Mouse (Mus musculus) adrenal gland, adult (tissue): ENCODE data around the gene Ufsp2.

ENCODE experiments used
- DNase-seq, 2 experiments: peaks; one replicate each; pipeline ENCODE4 v3.0.0; 2022 to 2023; ENCODE audit warnings: low spot score in 1 of 2; ENCODE audit not compliant: inconsistent age in 2 of 2

Gene Ufsp2

DNA sequence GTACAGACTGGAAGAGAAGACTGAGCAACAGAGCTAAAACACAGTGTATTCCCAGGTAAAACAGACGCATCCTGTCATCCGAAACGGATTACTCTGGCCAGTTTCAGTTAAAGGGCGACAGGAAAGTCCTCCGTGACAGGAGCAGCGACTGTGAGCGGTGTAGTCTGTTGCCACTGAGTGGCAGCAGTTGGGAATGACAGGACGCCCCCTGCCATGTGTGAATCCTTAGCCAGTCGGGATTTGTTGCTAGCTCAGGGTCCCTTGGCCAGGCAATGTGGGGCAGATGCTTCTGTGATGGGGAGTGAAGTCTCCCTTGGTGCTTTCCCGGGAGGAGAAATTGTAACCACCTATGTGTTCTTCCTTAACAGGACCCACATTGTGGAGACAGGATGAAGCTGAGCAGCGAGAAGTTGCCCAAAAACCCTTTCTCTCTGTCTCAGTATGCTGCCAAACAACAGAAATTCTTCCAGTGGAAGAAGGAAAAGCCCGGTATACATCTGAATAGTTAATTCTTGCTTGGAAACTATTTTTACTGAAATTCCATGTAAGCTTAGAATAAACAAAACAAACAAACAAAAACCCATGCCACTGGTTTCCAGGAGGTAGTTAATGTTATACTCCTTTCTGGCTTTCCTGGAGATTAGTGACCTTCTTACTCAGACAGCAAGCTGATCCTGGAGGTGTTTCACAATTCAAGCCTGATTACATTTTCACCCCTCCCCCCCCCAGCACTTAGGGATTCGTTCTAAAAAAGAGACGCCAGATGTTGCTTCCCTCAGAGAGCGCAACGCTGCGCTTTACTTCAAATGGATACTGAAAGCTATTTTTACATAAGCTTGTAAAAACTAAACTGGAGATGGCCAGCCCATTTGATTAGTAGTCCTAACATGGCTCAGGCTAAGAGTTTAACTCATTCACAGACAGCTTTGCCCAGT, 35.7 kb downstream of the Ufsp2 start:
- peak in 1 of 2 experiments; percentile 36 for DNase-seq

DNA sequence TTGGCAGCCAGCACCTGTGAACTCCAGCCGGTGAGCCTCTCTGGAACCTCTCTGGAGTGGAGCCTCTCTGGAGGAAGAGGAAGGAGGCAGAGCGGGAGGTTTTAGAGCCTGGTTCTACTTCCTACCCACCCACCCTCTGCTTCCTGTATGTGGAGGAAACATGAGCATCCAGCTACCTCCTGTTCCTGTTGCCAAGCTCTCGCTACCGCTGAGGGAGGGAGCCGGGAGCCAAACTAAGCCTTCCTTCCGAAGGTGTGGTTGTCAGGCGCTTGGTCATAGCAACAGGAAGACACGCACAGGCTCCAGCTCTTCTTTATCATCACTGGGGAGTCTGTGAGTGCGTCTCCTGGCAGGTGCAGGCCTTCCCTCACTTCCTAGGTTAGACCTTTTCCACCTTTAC, 46.9 kb downstream of the Ufsp2 start:
- DNase-seq, result no peak

DNA sequence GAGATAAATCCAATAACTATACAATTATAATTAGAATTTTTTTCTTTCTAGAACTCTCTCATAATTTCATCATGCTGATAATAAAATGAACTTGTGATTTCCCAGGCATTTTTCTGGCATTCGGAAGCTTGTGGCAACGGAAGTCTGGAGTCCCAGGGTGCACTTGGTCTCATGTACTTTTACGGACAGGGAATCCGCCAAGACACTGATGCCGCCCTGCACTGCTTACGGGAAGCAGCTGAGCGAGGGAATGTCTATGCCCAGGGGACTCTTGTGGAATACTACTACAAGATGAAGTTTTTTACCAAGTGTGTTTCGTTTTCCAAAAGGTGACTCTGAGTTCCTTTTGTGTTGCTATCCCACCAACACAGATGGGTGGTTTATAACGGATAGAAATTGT, 47.4 kb downstream of the Ufsp2 start:
- no peak for DNase-seq

DNA sequence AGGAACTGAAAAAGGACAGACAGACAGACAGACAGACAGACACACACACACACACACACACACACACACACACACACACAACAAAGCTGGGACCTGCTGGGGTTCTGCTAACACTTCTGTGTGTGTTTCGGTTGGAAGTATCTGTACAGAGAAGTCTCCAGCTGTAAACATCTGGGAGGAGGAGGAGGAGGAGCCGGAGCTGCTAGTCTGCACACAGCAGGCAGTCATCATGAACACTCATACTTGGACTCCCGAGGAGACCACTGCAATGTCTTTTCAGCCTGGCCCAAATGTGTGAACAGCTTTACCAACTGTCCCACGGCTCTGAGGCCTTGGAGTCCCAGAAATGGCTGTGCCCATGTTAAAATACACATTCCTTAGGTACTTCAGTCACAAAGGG, 49.1 kb downstream of the Ufsp2 start:
- no peak for DNase-seq

GRCm38 (mm10) chr8:46036217-46036616, 60.9 kb downstream of the Ufsp2 start:
- no peak for DNase-seq

GRCm38 (mm10) chr8:46039666-46040065, 64.3 kb downstream of the Ufsp2 start:
- peak in 1 of 2 experiments; percentile 43 for DNase-seq

DNA sequence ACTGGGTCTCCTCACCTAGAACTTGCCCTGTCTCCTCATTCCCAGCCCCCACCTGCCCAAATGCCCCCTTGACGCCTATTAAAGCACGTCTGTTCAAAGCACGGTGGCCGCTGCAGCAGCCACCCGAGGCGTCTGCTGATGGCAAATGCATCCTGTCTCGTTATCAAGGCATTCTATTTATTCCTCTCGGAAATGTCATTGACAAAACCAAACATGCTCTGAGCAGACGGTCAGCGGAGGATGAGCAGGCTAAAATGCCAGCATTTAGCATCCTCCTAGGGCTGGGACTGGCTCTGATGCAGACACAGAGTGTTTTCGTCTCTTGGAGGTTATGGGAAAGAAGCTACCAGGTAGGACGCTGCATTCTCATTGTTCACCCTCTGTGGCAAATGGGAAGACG, 64.9 kb downstream of the Ufsp2 start:
- DNase-seq, result no peak
